Mouse (Mus musculus) myocyte (in vitro differentiated cells): ENCODE data around the gene Atraid.

Source experiments
- CEBPB ChIP-seq: IDR thresholded peaks from 2 replicates; pipeline ENCODE4 v1.6.1; 2011; ENCODE audit warnings: mild to moderate bottlenecking, moderate library complexity; ENCODE audit not compliant: poor library complexity, insufficient read depth, severe bottlenecking
- E2F4 ChIP-seq: IDR thresholded peaks from one replicate; pipeline ENCODE4 v1.6.1; 2011; ENCODE audit warnings: mild to moderate bottlenecking, control low read depth, moderate library complexity; ENCODE audit not compliant: insufficient read depth
- MAX ChIP-seq: IDR thresholded peaks from one replicate; pipeline ENCODE4 v1.6.1; 2011; ENCODE audit warnings: low read depth, mild to moderate bottlenecking, control low read depth
- MYOG ChIP-seq, 3 experiments: IDR thresholded peaks; one replicate each; pipeline ENCODE4 v1.6.1; 2011; ENCODE audit warnings: control low read depth in 2 of 3, low read depth in 2 of 3, mild to moderate bottlenecking in 2 of 3; ENCODE audit not compliant: insufficient read length in 2 of 3, control insufficient read depth in 1 of 3, insufficient read depth in 1 of 3
- POLR2A ChIP-seq: IDR thresholded peaks from one replicate; pipeline ENCODE4 v1.6.1; 2011; ENCODE audit warnings: low read depth, mild to moderate bottlenecking, control low read depth, moderate library complexity; ENCODE audit not compliant: insufficient read length
- POLR2AphosphoS2 ChIP-seq: IDR thresholded peaks from one replicate; pipeline ENCODE4 v1.6.1; 2011; ENCODE audit warnings: low read depth, control low read depth; ENCODE audit not compliant: insufficient read length

- no peak for TF ChIP-seq CEBPB
- no peak for TF ChIP-seq POLR2A
- no peak for TF ChIP-seq E2F4
- TF ChIP-seq MYOG (IDR thresholded peaks at IDR 0.05; ENCODE audit: control insufficient read depth in 1 of 3, insufficient read depth in 1 of 3, insufficient read length in 2 of 3, low read depth in 2 of 3), result no peak
- TF ChIP-seq POLR2AphosphoS2, result no peak
- TF ChIP-seq MAX, result no peak
Observed at GRCm38 (mm10) chr5:31095711-31096480, 47.8 kb downstream of the Atraid start.
